Mouse (Mus musculus) hindbrain, embryonic 11.5 days (tissue): Measurements from ENCODE around the gene Yjefn3. TPM values are rescaled to one million over a fixed set of nuclear protein-coding genes. Genes with fewer than 3 reads are reported as not detected.
A peak's percentile ranks its signal among the peaks of the same experiment; 100 is the strongest.

Source experiments
- ATAC-seq: fragments of 200-750 bp; cut with Nextera tagmentation; 2 replicates; pipeline ENCODE4 v1.8.0; 2017; ENCODE audit warnings: mild to moderate bottlenecking, moderate TSS enrichment, moderate library complexity; ENCODE audit not compliant: low FRiP score
- DNase-seq: peaks from one replicate; pipeline ENCODE4 v3.0.0-alpha.2; 2015; ENCODE audit warnings: low spot score
- H3K27ac ChIP-seq: fragments of 300-500 bp; sonication (generic); 2 replicates; pipeline ENCODE4 v1.5.1; 2014; ENCODE audit warnings: mild to moderate bottlenecking, low read depth, low read length
- H3K27me3 ChIP-seq: fragments of 300-500 bp; sonication (generic); 2 replicates; pipeline ENCODE4 v1.6.1; 2014; ENCODE audit warnings: mild to moderate bottlenecking, low read length, moderate library complexity, mixed read lengths; ENCODE audit not compliant: control insufficient read depth, insufficient read depth
- H3K36me3 ChIP-seq: fragments of 300-500 bp; sonication (generic); 2 replicates; pipeline ENCODE4 v1.6.1; 2014; ENCODE audit warnings: mild to moderate bottlenecking, low read length, moderate library complexity, mixed read lengths; ENCODE audit not compliant: control insufficient read depth, insufficient read depth
- H3K4me1 ChIP-seq: fragments of 300-500 bp; sonication (generic); replicated peaks from 2 replicates; pipeline ENCODE4 v1.6.1; 2014; ENCODE audit warnings: low read length, mixed read lengths; ENCODE audit not compliant: control insufficient read depth, insufficient read depth
- H3K4me2 ChIP-seq: fragments of 300-500 bp; sonication (generic); replicated peaks from 2 replicates; pipeline ENCODE4 v1.6.1; 2014; ENCODE audit warnings: mild to moderate bottlenecking, low read depth, low read length
- H3K4me3 ChIP-seq: fragments of 300-500 bp; sonication (generic); 2 replicates; pipeline ENCODE4 v1.5.1; 2014; ENCODE audit warnings: low read depth, low read length
- H3K9ac ChIP-seq: fragments of 300-500 bp; sonication (generic); 2 replicates; pipeline ENCODE4 v1.6.1; 2014; ENCODE audit warnings: low read depth, low read length
- H3K9me3 ChIP-seq: fragments of 300-500 bp; sonication (generic); 2 replicates; pipeline ENCODE4 v1.6.1; 2016; ENCODE audit warnings: low read length; ENCODE audit not compliant: control insufficient read depth
- WGBS: fragments of 180-500 bp; shearing (Covaris S2); extraction: QIAGEN DNeasy Blood & Tissue Kit; methylation state at CpG from one replicate; pipeline ENCODE4 v1.1.7; 2014; 5-methylcytosine and 5-hydroxymethylcytosine counted together
- polyA plus RNA-seq: library from polyadenylated mRNA; unstranded; fragments of >200 nt; fragmentation: Nextera tagmentation; extraction: Ambion mirVana; gene quantifications from 2 replicates; pipeline ENCODE4 v1.2.1, GENCODE M21; 2014

The Yjefn3 gene
- polyA plus RNA-seq, 1 experiment from 2014 or later, result 6.1 TPM

DNA sequence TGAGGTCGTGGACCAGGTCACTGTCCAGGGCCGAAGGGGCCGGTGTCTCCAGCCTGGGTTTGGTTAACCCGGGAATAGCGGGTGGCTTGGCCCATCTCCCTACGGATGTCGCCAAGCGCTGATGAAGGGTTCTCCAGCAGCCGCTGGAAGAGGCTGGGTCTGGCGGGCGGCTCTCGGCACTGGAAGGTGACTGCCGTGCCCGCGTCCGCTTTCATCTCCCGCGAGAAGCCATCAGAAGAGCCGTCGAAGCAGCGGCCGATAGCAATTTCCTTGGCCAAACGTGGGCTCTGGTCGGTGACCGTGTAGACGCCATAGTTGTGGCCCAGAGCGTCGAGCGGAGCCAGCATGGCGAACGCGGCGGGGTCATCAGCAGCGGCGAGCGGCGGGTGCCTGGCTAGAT, 21.7 kb downstream of the Yjefn3 start:
- Histone ChIP-seq H3K4me1 (peaks cover 7% of the 10 kb centered on the region; the same call in 1 of the 2 replicates), H3K9me3 (no peaks in the 10 kb centered on the region), H3K27me3 (peaks cover 73% of the 10 kb centered on the region), H3K27ac (no peak overlapping the region), H3K4me2 (peak overlapping the region; percentile 39; the same call in 1 of the 2 replicates), H3K36me3 (no peaks in the 10 kb centered on the region), H3K9ac (no peak overlapping the region), H3K4me3 (peak overlapping the region; percentile 14; the same call in 1 of the 2 replicates)
- WGBS, result 15% methylated on average over 37 of the region's 37 CpGs
- ATAC-seq (no peak), DNase-seq (peak; percentile 47)

DNA sequence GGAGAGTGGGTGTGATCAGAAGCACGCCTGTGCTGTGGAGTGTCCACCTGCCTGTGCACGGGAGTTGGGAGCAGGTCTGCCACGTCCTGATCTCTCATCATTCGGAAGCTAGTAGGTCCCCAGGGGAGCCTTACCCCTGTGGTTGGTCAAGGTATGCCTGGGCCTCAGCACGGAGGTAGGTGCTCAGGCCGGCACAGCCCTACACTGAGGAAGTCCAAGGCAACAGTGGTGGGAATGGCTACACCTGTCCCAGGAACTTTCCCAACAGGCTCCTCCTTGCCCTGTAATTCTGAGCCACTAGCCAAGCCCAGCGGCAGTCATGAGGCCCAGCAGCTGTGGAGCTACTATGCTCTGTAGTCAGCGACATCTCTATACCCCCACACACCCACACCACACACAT, 22.8 kb downstream of the Yjefn3 start:
- no peaks in the 10 kb centered on the region for H3K9me3 ChIP-seq
- H3K9ac ChIP-seq, result no peak overlapping the region
- H3K4me2 ChIP-seq, result no peak overlapping the region
- no peak overlapping the region for H3K27ac ChIP-seq
- H3K36me3 ChIP-seq, result no peaks in the 10 kb centered on the region
- H3K4me3 ChIP-seq, result no peak overlapping the region
- DNase-seq, result no peak
- H3K4me1 ChIP-seq, result peaks cover 6% of the 10 kb centered on the region; the same call in 1 of the 2 replicates
- 56% methylated on average over 8 of the region's 8 CpGs for WGBS
- peaks cover 62% of the 10 kb centered on the region for H3K27me3 ChIP-seq
- ATAC-seq, result no peak

DNA sequence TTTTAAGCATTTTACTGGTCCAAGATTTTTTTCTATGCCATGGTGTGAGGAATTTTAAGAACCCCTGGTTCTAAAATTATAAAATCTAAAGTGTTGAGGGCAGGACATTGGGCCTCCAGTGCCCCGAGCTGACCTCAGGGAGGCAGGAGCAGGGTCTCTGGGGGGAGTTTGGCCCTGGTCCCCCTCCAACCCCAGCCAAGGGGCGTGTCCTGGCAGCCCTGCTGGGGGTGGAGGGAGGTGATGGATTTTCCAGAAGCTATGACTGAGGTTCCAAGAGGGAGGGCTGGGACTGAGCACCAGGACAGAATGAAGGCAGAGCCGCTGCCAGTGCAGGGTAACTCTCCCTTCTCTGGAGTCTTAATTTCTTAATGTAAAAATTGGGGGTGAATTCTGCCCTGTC, 24.5 kb downstream of the Yjefn3 start:
- no peak overlapping the region for H3K9ac ChIP-seq
- DNase-seq, result no peak
- H3K4me2 ChIP-seq, result no peak overlapping the region
- WGBS, result 56% methylated on average over 3 of the region's 3 CpGs
- peaks cover 45% of the 10 kb centered on the region for H3K27me3 ChIP-seq
- H3K4me3 ChIP-seq, result no peak overlapping the region
- no peaks in the 10 kb centered on the region for H3K36me3 ChIP-seq
- ATAC-seq, result no peak
- H3K27ac ChIP-seq, result no peak overlapping the region
- H3K4me1 ChIP-seq, result peaks cover 6% of the 10 kb centered on the region; the same call in 1 of the 2 replicates
- H3K9me3 ChIP-seq, result no peaks in the 10 kb centered on the region

DNA sequence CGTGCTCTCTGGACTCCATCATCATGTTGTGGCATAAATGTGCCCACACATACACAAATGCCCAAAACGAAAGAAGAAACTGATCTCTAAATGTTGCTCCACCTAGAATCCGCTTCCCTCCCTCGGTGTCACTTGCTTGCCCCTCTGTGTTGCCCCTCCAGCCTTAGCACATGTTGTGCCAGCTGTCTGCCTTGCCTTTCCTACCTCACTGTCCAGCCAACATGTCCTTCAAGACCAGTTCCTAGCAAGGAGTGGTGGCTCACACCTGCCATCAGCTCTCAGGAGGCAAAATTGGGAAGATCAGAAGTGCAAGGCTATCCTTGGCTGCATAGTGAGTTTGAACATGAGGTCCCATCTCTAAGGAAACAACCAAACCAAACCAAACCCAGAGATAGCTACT, 25.1 kb downstream of the Yjefn3 start:
- Histone ChIP-seq H3K36me3 (no peaks in the 10 kb centered on the region), H3K4me1 (peaks cover 6% of the 10 kb centered on the region; the same call in 1 of the 2 replicates), H3K27me3 (peaks cover 39% of the 10 kb centered on the region), H3K4me3 (no peak overlapping the region), H3K9ac (no peak overlapping the region), H3K4me2 (no peak overlapping the region), H3K9me3 (no peaks in the 10 kb centered on the region), H3K27ac (no peak overlapping the region)
- WGBS, result 83% methylated on average over 4 of the region's 4 CpGs
- ATAC-seq, result no peak
- DNase-seq, result no peak

DNA sequence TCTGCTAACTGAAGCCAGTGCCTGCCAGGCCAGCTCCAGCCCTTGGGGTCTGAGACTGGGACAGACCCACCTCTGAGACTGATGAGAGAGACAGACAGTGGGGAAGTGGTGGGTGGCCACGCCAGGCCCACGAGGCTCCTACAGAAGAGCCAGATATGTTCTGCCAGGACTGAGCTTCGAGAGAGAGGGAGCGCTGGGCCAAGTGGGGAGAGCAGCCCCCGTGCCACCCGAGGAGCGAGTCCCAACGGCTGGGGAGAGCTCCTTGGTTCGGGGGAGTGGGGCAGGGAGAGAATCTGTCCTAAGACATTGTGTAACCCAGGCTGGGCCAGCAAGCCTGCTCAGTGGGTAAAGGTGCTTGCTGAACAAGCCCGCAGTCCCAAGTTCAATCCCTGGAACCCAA, 25.5 kb downstream of the Yjefn3 start:
- H3K4me2 ChIP-seq, result no peak overlapping the region

DNA sequence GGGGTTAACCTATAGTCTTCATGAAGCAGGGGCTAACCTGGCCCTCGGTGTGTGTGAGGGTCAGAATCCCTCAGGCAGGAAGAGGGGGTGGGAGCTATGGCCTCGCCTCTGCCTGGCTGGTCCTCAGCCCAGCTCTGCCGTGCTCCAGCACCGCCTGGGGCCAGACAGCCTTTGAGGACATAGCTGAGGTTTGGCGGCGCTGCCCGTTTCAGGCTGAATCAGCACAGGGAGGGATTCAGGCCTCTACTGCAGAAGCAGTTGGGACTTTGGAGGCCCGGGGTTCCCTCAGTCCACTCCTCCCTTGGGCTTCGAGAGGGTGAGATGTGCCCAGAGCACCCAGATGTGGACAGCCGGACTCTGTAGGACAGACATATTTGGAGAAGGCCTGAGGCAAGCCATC, 26.4 kb downstream of the Yjefn3 start:
- H3K4me1 ChIP-seq, result no peaks in the 10 kb centered on the region
- WGBS, result 44% methylated on average over 10 of the region's 10 CpGs
- no peak overlapping the region for H3K9ac ChIP-seq
- H3K4me3 ChIP-seq, result no peak overlapping the region
- no peaks in the 10 kb centered on the region for H3K36me3 ChIP-seq
- ATAC-seq (no peak), DNase-seq (no peak)
- no peaks in the 10 kb centered on the region for H3K9me3 ChIP-seq
- H3K27ac ChIP-seq, result no peak overlapping the region
- H3K27me3 ChIP-seq, result peaks cover 26% of the 10 kb centered on the region
- no peak overlapping the region for H3K4me2 ChIP-seq

More for the DNA sequence above, 25.5 kb downstream of the Yjefn3 start:
- no peak for ATAC-seq
- peaks cover 35% of the 10 kb centered on the region for H3K27me3 ChIP-seq
- no peaks in the 10 kb centered on the region for H3K36me3 ChIP-seq
- no peaks in the 10 kb centered on the region for H3K9me3 ChIP-seq
- no peak for DNase-seq
- H3K4me3 ChIP-seq, result no peak overlapping the region
- WGBS, result 77% methylated on average over 10 of the region's 10 CpGs
- peaks cover 2% of the 10 kb centered on the region; the same call in 1 of the 2 replicates for H3K4me1 ChIP-seq
- no peak overlapping the region for H3K9ac ChIP-seq
- no peak overlapping the region for H3K27ac ChIP-seq

DNA sequence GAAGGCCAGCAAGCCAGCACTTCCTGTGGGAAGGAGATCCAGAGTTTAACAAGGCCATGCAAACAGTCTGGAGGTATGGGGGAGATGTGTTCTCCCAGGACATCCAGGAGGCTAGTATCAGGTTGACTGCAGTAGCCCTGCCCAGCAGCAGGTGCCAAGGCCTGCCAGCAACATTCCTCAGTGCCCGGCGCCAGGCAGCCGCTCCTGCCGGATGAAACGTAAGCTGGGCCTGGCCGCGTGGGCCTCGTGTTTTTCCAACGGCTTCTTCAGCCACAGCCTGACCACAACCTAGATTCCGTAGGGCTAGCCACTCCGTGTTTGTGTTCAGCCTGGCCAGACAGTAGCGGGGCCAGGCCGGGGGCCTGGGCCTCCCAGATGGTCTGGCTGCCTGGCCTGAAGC, 27.9 kb downstream of the Yjefn3 start:
- 88% methylated on average over 13 of the region's 13 CpGs for WGBS
- Histone ChIP-seq H3K9me3 (no peaks in the 10 kb centered on the region), H3K4me3 (no peak overlapping the region), H3K4me2 (no peak overlapping the region), H3K27me3 (peaks cover 11% of the 10 kb centered on the region), H3K36me3 (no peaks in the 10 kb centered on the region), H3K4me1 (no peaks in the 10 kb centered on the region), H3K9ac (no peak overlapping the region), H3K27ac (no peak overlapping the region)
- ATAC-seq (no peak), DNase-seq (no peak)

DNA sequence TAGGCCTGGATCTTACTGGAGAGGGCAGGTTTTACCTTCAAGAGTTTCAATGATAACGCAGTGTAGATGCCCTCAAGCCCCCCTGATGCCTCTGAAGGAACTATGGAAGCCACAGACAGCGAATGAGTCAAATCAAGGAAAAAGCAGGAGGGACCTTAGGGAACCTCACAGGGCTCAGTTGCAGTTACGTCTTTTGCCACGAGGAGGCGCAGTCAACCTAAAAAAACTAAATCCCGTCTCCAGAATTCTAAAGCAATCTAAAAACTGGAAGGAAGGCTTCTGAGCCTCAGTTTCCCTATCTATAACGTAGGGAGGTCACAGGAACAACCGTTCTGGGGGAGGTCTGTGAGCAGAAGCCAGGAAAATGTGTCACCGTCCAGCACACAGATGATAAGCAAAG, 28.4 kb downstream of the Yjefn3 start:
- peaks cover 6% of the 10 kb centered on the region for H3K27me3 ChIP-seq
- no peak overlapping the region for H3K4me3 ChIP-seq
- no peak for ATAC-seq

DNA sequence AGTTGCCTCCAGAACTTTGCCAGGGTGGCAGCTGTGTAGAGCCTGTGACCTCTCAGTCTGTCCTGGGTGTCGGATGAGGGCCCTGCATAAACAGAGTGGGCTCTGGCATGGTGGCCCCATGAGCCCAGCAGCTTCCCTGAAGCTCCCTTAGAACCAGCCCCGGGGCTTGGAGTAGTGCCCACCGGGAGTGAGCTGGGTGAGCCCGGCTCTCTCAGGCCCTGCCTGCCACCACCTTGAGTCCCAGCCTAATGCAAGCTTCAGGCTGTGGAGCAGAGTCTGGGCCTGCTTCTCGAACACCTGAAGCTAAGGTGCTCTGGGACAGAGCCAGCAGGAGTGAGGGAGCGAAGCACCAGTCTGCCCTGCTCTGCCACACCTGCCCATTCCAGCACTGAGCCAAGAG, 31.6 kb downstream of the Yjefn3 start:
- H3K4me3 ChIP-seq, result no peak overlapping the region
- H3K27ac ChIP-seq, result no peak overlapping the region
- 96% methylated on average over 6 of the region's 6 CpGs for WGBS

More for the DNA sequence above, 28.4 kb downstream of the Yjefn3 start:
- 12% methylated on average over 9 of the region's 9 CpGs for WGBS
- H3K36me3 ChIP-seq, result no peaks in the 10 kb centered on the region
- H3K4me2 ChIP-seq, result no peak overlapping the region
- H3K9ac ChIP-seq, result no peak overlapping the region
- H3K9me3 ChIP-seq, result no peaks in the 10 kb centered on the region
- no peak overlapping the region for H3K27ac ChIP-seq
- peak; percentile 86 for DNase-seq
- H3K4me1 ChIP-seq, result no peaks in the 10 kb centered on the region

More for the DNA sequence above, 31.6 kb downstream of the Yjefn3 start:
- no peaks in the 10 kb centered on the region for H3K27me3 ChIP-seq
- H3K9me3 ChIP-seq, result no peaks in the 10 kb centered on the region
- H3K9ac ChIP-seq, result no peak overlapping the region
- H3K4me2 ChIP-seq, result no peak overlapping the region
- no peaks in the 10 kb centered on the region for H3K4me1 ChIP-seq
- H3K36me3 ChIP-seq, result no peaks in the 10 kb centered on the region
- DNase-seq (no peak), ATAC-seq (no peak)
